Mouse (Mus musculus): ENCODE data around the gene Olfr325. TPM values are rescaled to one million over a fixed set of nuclear protein-coding genes. Genes with fewer than 3 reads are reported as not detected.

Olfr325 gene
- total and polyA plus RNA-seq, 3 experiments, result not detected

- no peak overlapping the region for H3K4me2 ChIP-seq (ENCODE audit: insufficient read depth, low read depth, poor library complexity, severe bottlenecking)
- H3K4me3 ChIP-seq (replicated peaks in 1 of 3; ENCODE audit: low read depth in 2 of 3, low read length in 2 of 3, poor library complexity in 1 of 3), result no peak overlapping the region
- no peaks in the 10 kb centered on the region for H3K36me3 ChIP-seq (replicated peaks in 1 of 2; ENCODE audit: control insufficient read depth in 1 of 2, insufficient read depth in 1 of 2, low read length in 1 of 2)
- H3K4me1 ChIP-seq (ENCODE audit: control insufficient read depth in 1 of 2, insufficient read depth in 2 of 2), result no peaks in the 10 kb centered on the region
- peaks cover 72% of the 10 kb centered on the region for H3K27me3 ChIP-seq (replicated peaks)
- dilution Hi-C loops (cut with MboI; ENCODE audit: extremely low pct_ligation_motif_present, extremely low pct_unique_long_range_greater_than_20kb, low sequenced_read_pairs) (no loop called here), in situ Hi-C loops (cut with MboI; ENCODE audit: low pct_ligation_motif_present, low pct_unique_long_range_greater_than_20kb, low sequenced_read_pairs) (no loop called here)
- no peaks in the 10 kb centered on the region for H3K9me3 ChIP-seq (replicated peaks; ENCODE audit: low read length)
- TF ChIP-seq ETS1 (conservative IDR thresholded peaks at IDR 0.05; ENCODE audit: low read depth, low read length) (no peak), MAFK (IDR thresholded peaks at IDR 0.05; ENCODE audit: insufficient replicate concordance, low read length) (no peak), E2F4 (IDR thresholded peaks at IDR 0.05; ENCODE audit: insufficient replicate concordance, low read depth, low read length) (no peak), UBTF (IDR thresholded peaks at IDR 0.05; ENCODE audit: low read depth, low read length) (no peak), MXI1 (IDR thresholded peaks at IDR 0.05; ENCODE audit: low read depth, low read length) (no peak), POLR2A (IDR thresholded peaks at IDR 0.05; ENCODE audit: low read depth, low read length) (no peak), ELF1 (IDR thresholded peaks at IDR 0.05; ENCODE audit: low read depth, low read length) (no peak), POLR2AphosphoS2 (IDR thresholded peaks at IDR 0.05; ENCODE audit: low read depth, low read length) (no peak), KAT2A (IDR thresholded peaks at IDR 0.05; ENCODE audit: insufficient replicate concordance, low read length) (no peak), USF1 (IDR thresholded peaks at IDR 0.05; ENCODE audit: low read depth, low read length) (no peak), MYC (IDR thresholded peaks at IDR 0.05; ENCODE audit: low read depth, low read length) (no peak), RCOR1 (conservative IDR thresholded peaks at IDR 0.05; ENCODE audit: low read depth, low read length) (no peak), HCFC1 (IDR thresholded peaks at IDR 0.05; ENCODE audit: low read depth, low read length) (no peak), TCF12 (IDR thresholded peaks at IDR 0.05; ENCODE audit: low read depth, low read length) (no peak), SMC3 (IDR thresholded peaks at IDR 0.05; ENCODE audit: low read depth, low read length) (no peak), RAD21 (IDR thresholded peaks at IDR 0.05; ENCODE audit: low read depth, low read length) (no peak), USF2 (conservative IDR thresholded peaks at IDR 0.05; ENCODE audit: low read depth, low read length) (no peak), EP300 (IDR thresholded peaks at IDR 0.05; ENCODE audit: low read length) (no peak), MEF2A (IDR thresholded peaks at IDR 0.05; ENCODE audit: borderline replicate concordance, low read depth, low read length) (no peak), GABPA (IDR thresholded peaks at IDR 0.05; ENCODE audit: insufficient replicate concordance, low read depth, low read length) (no peak)
- H3K9ac ChIP-seq (ENCODE audit: insufficient read depth, low read depth), result no peak overlapping the region
- no peak overlapping the region for H3K27ac ChIP-seq (ENCODE audit: insufficient read depth, low read depth)
- no peak for DNase-seq (ENCODE audit: extremely low read depth)
- no peaks in the 10 kb centered on the region for H3K79me2 ChIP-seq (replicated peaks; ENCODE audit: control insufficient read depth, extremely low read depth, insufficient read depth, poor library complexity, severe bottlenecking)
These were observed 1.1 kb downstream of the Olfr325 start for GRCm38 (mm10) chr11:58578636-58579035.

DNA sequence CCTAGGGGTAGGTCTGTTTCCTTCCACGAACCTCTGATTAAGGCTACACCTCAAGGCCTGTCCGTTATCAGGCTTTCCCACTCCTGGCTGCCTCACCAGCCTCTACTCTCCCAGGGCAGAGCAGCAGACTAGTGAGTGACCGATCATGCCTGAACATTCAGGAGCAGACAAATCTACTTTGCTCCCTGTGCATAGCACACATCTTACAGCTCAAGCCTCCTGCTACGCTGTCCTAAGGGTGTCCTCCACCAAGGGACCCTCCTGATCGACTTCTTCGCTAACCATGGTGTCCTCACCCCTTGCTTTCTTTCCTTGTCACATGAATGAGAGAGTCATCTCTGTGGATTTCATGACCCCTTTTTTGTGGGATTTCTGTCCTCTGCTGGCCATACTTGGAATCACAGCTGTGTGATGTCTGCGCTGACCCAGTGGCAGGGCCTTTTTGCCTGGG is 10.4 kb downstream of the Olfr325 start:
- Histone ChIP-seq H3K79me2 (replicated peaks; ENCODE audit: control insufficient read depth, extremely low read depth, insufficient read depth, poor library complexity, severe bottlenecking) (no peaks in the 10 kb centered on the region), H3K27me3 (replicated peaks) (peaks cover 63% of the 10 kb centered on the region), H3K27ac (ENCODE audit: insufficient read depth, low read depth) (no peak overlapping the region), H3K9me3 (replicated peaks; ENCODE audit: low read length) (peaks cover 2% of the 10 kb centered on the region), H3K4me3 (replicated peaks in 1 of 3; ENCODE audit: low read depth in 2 of 3, low read length in 2 of 3, poor library complexity in 1 of 3) (no peak overlapping the region), H3K4me1 (ENCODE audit: control insufficient read depth in 1 of 2, insufficient read depth in 2 of 2) (no peaks in the 10 kb centered on the region), H3K4me2 (ENCODE audit: insufficient read depth, low read depth, poor library complexity, severe bottlenecking) (no peak overlapping the region), H3K36me3 (replicated peaks in 1 of 2; ENCODE audit: control insufficient read depth in 1 of 2, insufficient read depth in 1 of 2, low read length in 1 of 2) (no peaks in the 10 kb centered on the region), H3K9ac (ENCODE audit: insufficient read depth, low read depth) (no peak overlapping the region)
- TF ChIP-seq SMC3 (IDR thresholded peaks at IDR 0.05; ENCODE audit: low read depth, low read length) (peak; percentile 92), RAD21 (IDR thresholded peaks at IDR 0.05; ENCODE audit: low read depth, low read length) (peak; percentile 68), E2F4 (IDR thresholded peaks at IDR 0.05; ENCODE audit: insufficient replicate concordance, low read depth, low read length) (no peak), CTCF (conservative IDR thresholded peaks at IDR 0.05 in 1 of 2, IDR thresholded peaks at IDR 0.05 in 1 of 2; ENCODE audit: low read depth in 2 of 2, low read length in 2 of 2) (peak; percentile 86 to 94)
- dilution Hi-C loops (cut with MboI; ENCODE audit: extremely low pct_ligation_motif_present, extremely low pct_unique_long_range_greater_than_20kb, low sequenced_read_pairs) (no loop called here), in situ Hi-C loops (cut with MboI; ENCODE audit: low pct_ligation_motif_present, low pct_unique_long_range_greater_than_20kb, low sequenced_read_pairs) (loop anchor here (10.0 kb wide), 1 partner anchor 353 kb away; no protein-coding TSS in a partner anchor)
- peak; percentile 16 for DNase-seq (ENCODE audit: extremely low read depth)
